Mouse (Mus musculus): ENCODE measurements at regions not wholly inside any gene's neighbourhood (a gene's known extent, or its start where the extent isn't known, plus 50 kb on each side); places are given as distances from the start of the nearest gene placed in this dataset.

GRCm38 (mm10) chr13:25893150-25893549, 622.8 kb upstream of the Nrsn1 start:
- Histone ChIP-seq H3K9ac (ENCODE audit: low read depth, low read length) (no peak overlapping the region), H3K36me3 (ENCODE audit: control insufficient read depth, insufficient read depth, low read length) (no peaks in the 10 kb centered on the region), H3K27ac (ENCODE audit: low read depth, low read length) (no peak overlapping the region), H3K4me2 (replicated peaks; ENCODE audit: low read depth, low read length) (no peak overlapping the region), H3K4me3 (ENCODE audit: low read length) (no peak overlapping the region), H3K27me3 (ENCODE audit: control insufficient read depth, insufficient read depth, low read length) (no peaks in the 10 kb centered on the region), H3K9me3 (ENCODE audit: control insufficient read depth, low read length) (no peaks in the 10 kb centered on the region), H3K4me1 (ENCODE audit: control insufficient read depth, insufficient read depth, low read length) (no peaks in the 10 kb centered on the region)
- no peak for ATAC-seq (ENCODE audit: low FRiP score, low TSS enrichment)
- 20% methylated on average over 2 of the region's 2 CpGs for WGBS

- Histone ChIP-seq H3K9me3 (ENCODE audit: control insufficient read depth, low read length) (no peaks in the 10 kb centered on the region), H3K9ac (ENCODE audit: low read depth, low read length) (no peak overlapping the region), H3K27me3 (ENCODE audit: control insufficient read depth, insufficient read depth, low read length) (no peaks in the 10 kb centered on the region), H3K4me2 (replicated peaks; ENCODE audit: low read depth, low read length) (no peak overlapping the region), H3K27ac (ENCODE audit: low read depth, low read length) (no peak overlapping the region), H3K4me1 (ENCODE audit: control insufficient read depth, insufficient read depth, low read length) (no peaks in the 10 kb centered on the region), H3K36me3 (ENCODE audit: control insufficient read depth, insufficient read depth, low read length) (no peaks in the 10 kb centered on the region), H3K4me3 (ENCODE audit: low read length) (no peak overlapping the region)
- WGBS = 78% methylated on average over 4 of the region's 4 CpGs
- ATAC-seq (ENCODE audit: low FRiP score, low TSS enrichment) = no peak
Measured at GRCm38 (mm10) chr13:25882818-25883217, 612.5 kb upstream of the Nrsn1 start.

GRCm38 (mm10) chr13:25868923-25869322, 598.6 kb upstream of the Nrsn1 start:
- no peaks in the 10 kb centered on the region for H3K9me3 ChIP-seq (ENCODE audit: control insufficient read depth, low read length)
- no peak for ATAC-seq (ENCODE audit: low FRiP score, low TSS enrichment)
- H3K27me3 ChIP-seq (ENCODE audit: control insufficient read depth, insufficient read depth, low read length) = no peaks in the 10 kb centered on the region
- H3K9ac ChIP-seq (ENCODE audit: low read depth, low read length) = no peak overlapping the region
- WGBS = 72% methylated on average over 1 of the region's 1 CpGs
- no peaks in the 10 kb centered on the region for H3K36me3 ChIP-seq (ENCODE audit: control insufficient read depth, insufficient read depth, low read length)
- no peak overlapping the region for H3K4me2 ChIP-seq (replicated peaks; ENCODE audit: low read depth, low read length)
- no peak overlapping the region for H3K27ac ChIP-seq (ENCODE audit: low read depth, low read length)
- H3K4me1 ChIP-seq (ENCODE audit: control insufficient read depth, insufficient read depth, low read length) = no peaks in the 10 kb centered on the region
- H3K4me3 ChIP-seq (ENCODE audit: low read length) = no peak overlapping the region

- Histone ChIP-seq H3K27ac (ENCODE audit: low read depth, low read length) (no peak overlapping the region), H3K9me3 (ENCODE audit: control insufficient read depth, low read length) (no peaks in the 10 kb centered on the region), H3K9ac (ENCODE audit: low read depth, low read length) (no peak overlapping the region), H3K4me3 (ENCODE audit: low read length) (no peak overlapping the region), H3K27me3 (ENCODE audit: control insufficient read depth, insufficient read depth, low read length) (no peaks in the 10 kb centered on the region), H3K36me3 (ENCODE audit: control insufficient read depth, insufficient read depth, low read length) (no peaks in the 10 kb centered on the region), H3K4me2 (replicated peaks; ENCODE audit: low read depth, low read length) (no peak overlapping the region), H3K4me1 (ENCODE audit: control insufficient read depth, insufficient read depth, low read length) (no peaks in the 10 kb centered on the region)
- ATAC-seq (ENCODE audit: low FRiP score, low TSS enrichment) = no peak
Measured at GRCm38 (mm10) chr13:25858207-25858606, 587.9 kb upstream of the Nrsn1 start.

- Histone ChIP-seq H3K9me3 (ENCODE audit: control insufficient read depth, low read length) (no peaks in the 10 kb centered on the region), H3K4me1 (ENCODE audit: control insufficient read depth, insufficient read depth, low read length) (no peaks in the 10 kb centered on the region), H3K9ac (ENCODE audit: low read depth, low read length) (no peak overlapping the region), H3K4me3 (ENCODE audit: low read length) (no peak overlapping the region), H3K27me3 (ENCODE audit: control insufficient read depth, insufficient read depth, low read length) (no peaks in the 10 kb centered on the region), H3K4me2 (replicated peaks; ENCODE audit: low read depth, low read length) (no peak overlapping the region), H3K27ac (ENCODE audit: low read depth, low read length) (no peak overlapping the region), H3K36me3 (ENCODE audit: control insufficient read depth, insufficient read depth, low read length) (no peaks in the 10 kb centered on the region)
- ATAC-seq (ENCODE audit: low FRiP score, low TSS enrichment) = no peak
- 71% methylated on average over 3 of the region's 3 CpGs for WGBS
Measured at GRCm38 (mm10) chr13:25857569-25857968, 587.3 kb upstream of the Nrsn1 start.

- no peak overlapping the region for H3K27ac ChIP-seq (ENCODE audit: low read depth, low read length)
- H3K36me3 ChIP-seq (ENCODE audit: control insufficient read depth, insufficient read depth, low read length) = no peaks in the 10 kb centered on the region
- ATAC-seq (ENCODE audit: low FRiP score, low TSS enrichment) = no peak
- H3K4me3 ChIP-seq (ENCODE audit: low read length) = no peak overlapping the region
- no peak overlapping the region for H3K4me2 ChIP-seq (replicated peaks; ENCODE audit: low read depth, low read length)
- H3K4me1 ChIP-seq (ENCODE audit: control insufficient read depth, insufficient read depth, low read length) = no peaks in the 10 kb centered on the region
- no peaks in the 10 kb centered on the region for H3K27me3 ChIP-seq (ENCODE audit: control insufficient read depth, insufficient read depth, low read length)
- WGBS = 90% methylated on average over 3 of the region's 3 CpGs
- H3K9me3 ChIP-seq (ENCODE audit: control insufficient read depth, low read length) = no peaks in the 10 kb centered on the region
- H3K9ac ChIP-seq (ENCODE audit: low read depth, low read length) = no peak overlapping the region
Measured at GRCm38 (mm10) chr13:25857096-25857495, 586.8 kb upstream of the Nrsn1 start.

- Histone ChIP-seq H3K27me3 (ENCODE audit: control insufficient read depth, insufficient read depth, low read length) (no peaks in the 10 kb centered on the region), H3K36me3 (ENCODE audit: control insufficient read depth, insufficient read depth, low read length) (no peaks in the 10 kb centered on the region), H3K9ac (ENCODE audit: low read depth, low read length) (no peak overlapping the region), H3K4me1 (ENCODE audit: control insufficient read depth, insufficient read depth, low read length) (no peaks in the 10 kb centered on the region), H3K4me2 (replicated peaks; ENCODE audit: low read depth, low read length) (no peak overlapping the region), H3K27ac (ENCODE audit: low read depth, low read length) (no peak overlapping the region), H3K4me3 (ENCODE audit: low read length) (no peak overlapping the region), H3K9me3 (ENCODE audit: control insufficient read depth, low read length) (no peaks in the 10 kb centered on the region)
- WGBS = 91% methylated on average over 2 of the region's 2 CpGs
- ATAC-seq (ENCODE audit: low FRiP score, low TSS enrichment) = no peak
Measured at GRCm38 (mm10) chr13:25856549-25856948, 586.2 kb upstream of the Nrsn1 start.

GRCm38 (mm10) chr13:25848156-25848555, 577.9 kb upstream of the Nrsn1 start:
- Histone ChIP-seq H3K9ac (ENCODE audit: low read depth, low read length) (no peak overlapping the region), H3K27me3 (ENCODE audit: control insufficient read depth, insufficient read depth, low read length) (no peaks in the 10 kb centered on the region), H3K9me3 (ENCODE audit: control insufficient read depth, low read length) (no peaks in the 10 kb centered on the region), H3K36me3 (ENCODE audit: control insufficient read depth, insufficient read depth, low read length) (no peaks in the 10 kb centered on the region), H3K27ac (ENCODE audit: low read depth, low read length) (no peak overlapping the region), H3K4me3 (ENCODE audit: low read length) (no peak overlapping the region), H3K4me2 (replicated peaks; ENCODE audit: low read depth, low read length) (no peak overlapping the region), H3K4me1 (ENCODE audit: control insufficient read depth, insufficient read depth, low read length) (no peaks in the 10 kb centered on the region)
- WGBS = 75% methylated on average over 4 of the region's 4 CpGs
- no peak for ATAC-seq (ENCODE audit: low FRiP score, low TSS enrichment)

GRCm38 (mm10) chr13:25838237-25838636, 567.9 kb upstream of the Nrsn1 start:
- Histone ChIP-seq H3K27ac (ENCODE audit: low read depth, low read length) (no peak overlapping the region), H3K9ac (ENCODE audit: low read depth, low read length) (no peak overlapping the region), H3K4me1 (ENCODE audit: control insufficient read depth, insufficient read depth, low read length) (no peaks in the 10 kb centered on the region), H3K36me3 (ENCODE audit: control insufficient read depth, insufficient read depth, low read length) (no peaks in the 10 kb centered on the region), H3K4me2 (replicated peaks; ENCODE audit: low read depth, low read length) (no peak overlapping the region), H3K27me3 (ENCODE audit: control insufficient read depth, insufficient read depth, low read length) (no peaks in the 10 kb centered on the region), H3K4me3 (ENCODE audit: low read length) (no peak overlapping the region), H3K9me3 (ENCODE audit: control insufficient read depth, low read length) (no peaks in the 10 kb centered on the region)
- no peak for ATAC-seq (ENCODE audit: low FRiP score, low TSS enrichment)
- WGBS = 91% methylated on average over 4 of the region's 4 CpGs

Measured in kidney, embryonic 14.5 days (tissue).